Mouse (Mus musculus) olfactory bulb, adult 2 months (tissue): ENCODE results near the gene Mmp2. TPM values are rescaled to one million over a fixed set of nuclear protein-coding genes. Genes with fewer than 3 reads are reported as not detected.
"Not testable (repeated sequence)": the region's sequence is repeated elsewhere in the genome, so short reads cannot be mapped to it uniquely, and the experiment has no call there.

Experiments used
- H3K27ac ChIP-seq: fragments of 200-500 bp; 2 replicates; pipeline ENCODE4 v1.5.1; 2012; ENCODE audit warnings: low read depth, low read length; ENCODE audit not compliant: insufficient read depth
- H3K4me1 ChIP-seq: fragments of 200-500 bp; 2 replicates; pipeline ENCODE4 v1.6.1; 2012; ENCODE audit warnings: low read length; ENCODE audit not compliant: control insufficient read depth, insufficient read depth
- H3K4me3 ChIP-seq: fragments of 200-500 bp; 2 replicates; pipeline ENCODE4 v1.5.1; 2012; ENCODE audit warnings: mild to moderate bottlenecking, low read depth, low read length, moderate library complexity; ENCODE audit not compliant: insufficient read depth
- CTCF ChIP-seq: fragments of 200-500 bp; IDR thresholded peaks from 2 replicates; pipeline ENCODE4 v1.5.1; 2012; ENCODE audit warnings: low read depth, mild to moderate bottlenecking, low read length, moderate library complexity; ENCODE audit not compliant: insufficient read depth
- POLR2A ChIP-seq: fragments of 200-500 bp; IDR thresholded peaks from 2 replicates; pipeline ENCODE4 v1.6.1; 2012; ENCODE audit warnings: mild to moderate bottlenecking, low read depth, low read length, moderate library complexity; ENCODE audit not compliant: insufficient read depth
- WGBS: fragments of 180-500 bp; shearing (Covaris S2); methylation state at CpG from one replicate; pipeline ENCODE4 v1.1.7; 2018; 5-methylcytosine and 5-hydroxymethylcytosine counted together
- polyA plus RNA-seq: library from polyadenylated mRNA; stranded (reverse); fragments of >200 nt; gene quantifications from 2 replicates; pipeline ENCODE4 v1.2.4, GENCODE M21; 2012; ENCODE audit warnings: low replicate concordance; ENCODE audit not compliant: missing spikeins, insufficient read depth, insufficient read length

The Mmp2 gene
- polyA plus RNA-seq, 1 experiment, result not detected

DNA sequence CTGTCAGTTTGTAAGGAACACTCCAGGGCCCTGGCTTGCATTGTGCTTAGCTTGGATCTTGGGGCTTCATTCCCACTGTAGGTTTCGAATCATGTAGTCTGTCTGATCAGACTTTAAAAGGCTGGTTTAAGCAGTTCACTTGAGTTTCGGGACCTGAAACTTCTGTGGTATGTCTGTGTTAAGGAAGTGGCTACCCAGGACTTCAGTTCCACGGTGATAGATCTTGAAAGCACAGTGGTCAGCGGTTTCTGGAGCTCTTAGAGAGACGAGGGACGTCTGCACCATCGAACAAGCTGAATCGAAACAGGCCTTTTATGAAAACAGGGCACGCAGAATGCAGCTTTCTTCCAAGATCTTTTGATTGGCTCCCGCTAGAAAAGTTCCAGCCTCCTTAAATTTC, 48.7 kb downstream of the Mmp2 start:
- TF ChIP-seq CTCF (no peak), POLR2A (no peak)
- no peak overlapping the region for H3K27ac ChIP-seq
- WGBS, result 68% methylated on average over 10 of the region's 10 CpGs
- H3K4me1 ChIP-seq, result no peaks in the 10 kb centered on the region
- no peak overlapping the region for H3K4me3 ChIP-seq

DNA sequence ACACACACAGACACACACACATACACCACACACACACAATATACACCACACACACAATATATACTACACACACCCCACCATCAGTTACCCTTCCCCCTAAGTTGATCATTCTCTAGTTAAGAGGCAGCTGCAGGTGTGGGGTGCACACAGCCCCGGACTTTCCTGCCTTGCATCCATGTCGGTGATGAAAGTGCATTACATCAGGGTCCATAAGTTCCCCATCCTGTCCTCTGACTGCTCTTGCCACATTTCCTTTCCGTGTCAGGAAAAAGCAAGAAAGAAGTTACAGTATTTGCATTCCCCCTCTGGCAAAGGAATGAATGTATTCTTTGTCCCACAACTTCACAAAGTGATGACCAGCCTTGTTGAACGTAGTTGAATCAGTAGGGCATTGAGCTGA, 54.2 kb downstream of the Mmp2 start:
- H3K4me3 ChIP-seq, result no peak overlapping the region
- 59% methylated on average over 4 of the region's 4 CpGs for WGBS
- no peak for TF ChIP-seq POLR2A
- no peak overlapping the region for H3K27ac ChIP-seq
- H3K4me1 ChIP-seq, result no peaks in the 10 kb centered on the region

DNA sequence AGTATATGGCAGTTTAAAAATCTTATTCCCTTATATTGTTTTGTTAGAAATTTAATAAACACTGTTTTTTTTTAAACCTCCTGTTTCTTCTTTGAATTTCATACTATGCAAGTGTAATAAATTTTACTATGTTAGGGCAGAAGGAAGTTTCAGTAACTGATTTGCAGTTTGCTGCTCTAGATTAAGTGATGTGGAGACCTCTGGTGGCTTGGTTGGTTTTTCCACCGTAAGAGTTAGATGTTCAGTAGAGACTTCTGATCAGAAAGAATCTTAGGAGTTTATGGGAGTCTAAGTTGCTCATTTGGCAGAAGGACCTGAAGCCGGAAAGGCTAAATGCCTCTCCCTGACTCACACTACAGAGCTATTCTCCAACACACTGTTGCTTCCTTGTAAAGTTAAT, 56.7 kb downstream of the Mmp2 start:
- no peaks in the 10 kb centered on the region for H3K4me1 ChIP-seq
- whole genome bisulfite sequencing, result 68% methylated on average over 2 of the region's 2 CpGs
- no peak overlapping the region for H3K4me3 ChIP-seq
- no peak overlapping the region for H3K27ac ChIP-seq
- TF ChIP-seq CTCF (no peak), POLR2A (no peak)

DNA sequence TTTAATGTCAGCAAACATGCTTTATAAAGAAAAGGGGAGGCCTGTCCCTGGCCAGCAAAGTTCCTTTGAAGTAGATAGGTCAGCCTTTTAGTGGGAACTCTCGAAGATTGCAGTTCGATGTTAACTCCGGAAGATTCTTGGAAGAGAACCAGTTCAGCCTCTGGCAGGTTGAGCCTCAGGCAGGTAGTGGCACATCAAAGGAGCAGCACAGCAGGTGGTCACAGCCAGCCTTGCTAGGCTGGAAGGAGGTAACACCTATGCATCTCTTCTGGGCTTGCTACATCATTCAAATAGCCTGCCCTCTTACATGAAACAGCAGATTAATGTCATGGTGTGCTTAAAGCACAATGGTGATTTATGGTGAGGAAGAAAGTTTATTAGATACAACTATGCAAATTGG, 65.1 kb downstream of the Mmp2 start:
- not testable (repeated sequence) for H3K4me3 ChIP-seq, H3K27ac ChIP-seq
- WGBS, result 91% methylated on average over 3 of the region's 3 CpGs

DNA sequence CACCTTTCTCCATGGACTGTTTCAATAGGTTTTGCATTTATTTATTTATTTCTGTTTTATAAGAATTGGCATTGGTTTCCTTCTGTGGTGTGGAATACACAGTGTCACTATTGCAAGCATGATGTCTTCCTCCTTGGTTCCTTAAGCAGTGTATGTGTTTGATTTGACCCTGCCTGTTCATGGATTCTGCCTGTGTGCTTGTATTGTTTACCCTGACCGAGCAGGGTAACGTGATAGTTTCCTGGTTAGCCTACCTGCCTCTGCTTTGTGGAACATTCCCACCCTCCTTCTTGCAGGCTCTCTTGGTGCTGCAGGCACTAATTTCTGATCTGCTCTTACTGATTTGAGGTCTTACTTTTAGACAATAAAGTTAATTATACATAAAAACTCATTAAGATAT, 66.8 kb downstream of the Mmp2 start:
- 94% methylated on average over 2 of the region's 2 CpGs for WGBS
- no peaks in the 10 kb centered on the region for H3K4me1 ChIP-seq
- TF ChIP-seq CTCF, result no peak
- no peak for TF ChIP-seq POLR2A
- no peak overlapping the region for H3K4me3 ChIP-seq
- H3K27ac ChIP-seq, result no peak overlapping the region

More for the DNA sequence above, 65.1 kb downstream of the Mmp2 start:
- not testable (repeated sequence) for H3K4me1 ChIP-seq

DNA sequence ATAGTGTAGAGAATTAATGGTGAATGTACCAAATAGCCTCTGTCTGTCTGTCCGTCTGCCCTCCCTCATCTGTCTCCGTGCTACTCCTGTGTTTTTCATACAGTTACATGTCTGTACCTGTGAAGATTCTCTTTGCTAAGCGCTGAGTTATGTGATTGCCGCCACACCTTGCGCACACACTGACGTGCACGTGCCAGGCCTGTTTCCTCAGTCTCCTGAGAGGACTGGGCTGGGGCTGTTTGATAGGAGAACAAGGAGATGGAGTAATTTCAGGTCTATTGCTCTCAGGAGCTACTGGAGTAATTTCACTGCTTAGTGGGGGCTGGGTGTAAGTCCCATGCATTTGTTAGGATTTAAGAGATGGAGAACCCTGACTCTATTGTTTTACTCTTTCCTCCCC, 68.0 kb downstream of the Mmp2 start:
- Histone ChIP-seq H3K4me3 (no peak overlapping the region), H3K27ac (no peak overlapping the region), H3K4me1 (no peaks in the 10 kb centered on the region)
- WGBS, result 94% methylated on average over 7 of the region's 7 CpGs
- TF ChIP-seq POLR2A (no peak), CTCF (no peak)

DNA sequence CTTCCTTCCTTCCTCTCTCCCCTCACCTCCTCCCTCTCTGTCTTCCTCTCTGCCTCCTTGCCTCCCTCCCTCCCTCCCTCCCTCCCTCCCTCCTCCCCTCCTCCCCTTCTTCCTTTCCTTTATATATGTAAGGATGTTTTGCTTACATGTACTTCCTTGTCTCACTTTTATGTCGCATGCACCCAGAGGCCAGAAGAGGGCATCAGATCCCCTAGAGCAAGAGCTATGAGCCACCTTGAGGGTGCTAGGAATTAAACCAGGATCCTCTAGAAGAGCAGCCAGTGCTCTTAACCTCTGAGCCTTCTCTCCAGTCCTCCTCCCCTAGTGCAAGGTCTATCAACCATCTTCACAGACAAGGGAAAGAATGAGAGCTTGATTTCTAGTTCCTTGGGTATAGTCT, 69.0 kb downstream of the Mmp2 start:
- no peaks in the 10 kb centered on the region for H3K4me1 ChIP-seq
- H3K4me3 ChIP-seq, result no peak overlapping the region
- 82% methylated on average over 1 of the region's 1 CpGs for WGBS
- TF ChIP-seq CTCF, result no peak
- TF ChIP-seq POLR2A, result no peak
- H3K27ac ChIP-seq, result no peak overlapping the region

DNA sequence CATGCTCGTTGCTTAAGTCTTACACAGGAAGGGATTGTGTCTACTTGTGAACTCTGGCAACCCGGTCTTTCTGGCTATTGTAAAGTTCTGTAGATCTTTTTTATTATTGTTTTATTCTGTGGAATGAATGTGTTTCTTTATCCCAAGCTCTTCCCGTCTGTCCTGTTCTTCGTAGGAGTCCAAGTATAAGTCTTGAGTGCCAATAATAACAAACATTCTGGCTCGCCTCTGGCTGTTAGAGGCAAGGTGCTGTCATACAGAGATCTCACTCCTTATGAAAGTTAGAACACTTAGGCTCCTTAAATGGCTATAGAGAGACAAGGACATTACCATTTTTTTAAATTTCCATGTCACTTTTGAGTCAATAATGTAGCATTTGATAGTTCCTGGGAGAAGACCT, 69.5 kb downstream of the Mmp2 start:
- WGBS, result 79% methylated on average over 5 of the region's 5 CpGs
- Histone ChIP-seq H3K4me1 (no peaks in the 10 kb centered on the region), H3K4me3 (no peak overlapping the region), H3K27ac (no peak overlapping the region)
- TF ChIP-seq POLR2A, result no peak
- TF ChIP-seq CTCF, result no peak

DNA sequence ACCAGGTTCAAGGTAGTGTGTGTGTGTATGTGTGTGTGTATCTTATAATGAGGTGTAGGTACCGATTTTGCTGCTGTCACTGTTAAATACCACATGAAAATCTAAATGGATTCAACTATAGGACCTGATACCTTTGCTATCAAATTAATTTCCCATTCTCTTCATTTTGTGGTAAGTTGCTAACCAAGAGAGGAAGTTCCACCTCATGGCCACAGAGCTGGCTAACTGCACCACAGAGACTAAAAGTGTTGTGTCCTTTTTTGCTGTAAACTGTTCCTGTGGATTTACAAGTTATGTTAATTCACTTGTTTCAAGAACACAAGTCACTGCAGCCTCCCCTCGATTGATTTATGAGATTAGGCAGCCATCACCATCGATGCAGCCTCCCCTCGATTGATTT, 70.7 kb downstream of the Mmp2 start:
- H3K4me1 ChIP-seq, result no peaks in the 10 kb centered on the region
- H3K27ac ChIP-seq, result no peak overlapping the region
- no peak for TF ChIP-seq CTCF
- no peak for TF ChIP-seq POLR2A
- no peak overlapping the region for H3K4me3 ChIP-seq
- WGBS, result 90% methylated on average over 4 of the region's 4 CpGs

DNA sequence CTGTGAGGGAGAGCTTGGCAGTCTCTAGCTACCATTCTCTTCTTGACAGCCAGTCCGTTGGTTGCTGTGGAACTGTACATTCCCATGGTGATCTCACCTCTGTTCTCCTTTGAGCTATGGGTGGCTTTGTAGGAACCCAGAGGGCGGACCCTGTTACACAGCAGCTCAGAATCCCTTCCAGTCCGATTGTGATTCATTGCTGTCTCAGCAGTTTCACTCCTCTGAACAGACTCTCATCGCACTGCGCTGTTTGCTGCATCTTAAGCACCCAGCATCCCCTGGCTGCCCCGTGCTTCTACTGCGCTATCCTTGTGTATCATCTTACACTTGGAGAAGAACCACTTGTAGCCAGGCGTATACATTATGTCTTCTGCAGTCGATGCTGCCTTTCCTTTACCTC, 72.5 kb downstream of the Mmp2 start:
- Histone ChIP-seq H3K4me1 (no peaks in the 10 kb centered on the region), H3K4me3 (no peak overlapping the region), H3K27ac (no peak overlapping the region)
- WGBS, result 56% methylated on average over 9 of the region's 9 CpGs
- TF ChIP-seq CTCF (no peak), POLR2A (no peak)
